Mouse (Mus musculus) kidney, adult 2 months (tissue): ENCODE results near the gene Higd1a.

Experiments
- CTCF ChIP-seq: fragments of 200-500 bp; conservative IDR thresholded peaks from 2 replicates; pipeline ENCODE4 v1.5.1; 2011; ENCODE audit warnings: low read depth, mild to moderate bottlenecking, control low read depth, low read length, moderate library complexity, mixed read lengths; ENCODE audit not compliant: insufficient read depth, insufficient read length
- POLR2A ChIP-seq: fragments of 200-500 bp; IDR thresholded peaks from one replicate; pipeline ENCODE4 v1.6.1; 2011; ENCODE audit warnings: low read depth, low read length, control low read depth

- TF ChIP-seq CTCF (no peak), POLR2A (no peak)
These were observed 59.2 kb downstream of the Higd1a start for GRCm38 (mm10) chr9:121798887-121799520.
